Mouse (Mus musculus) heart, postnatal 36 days (tissue): Measurements from ENCODE around the gene Gm26965. TPM values are rescaled to one million over a fixed set of nuclear protein-coding genes. Genes with fewer than 3 reads are reported as not detected.

Experiments used
- total RNA-seq, 2 experiments: library from RNA; stranded (reverse); gene quantifications; 2 replicates each; pipeline ENCODE4 v1.2.3; 2021

Gene Gm26965
- total RNA-seq, 2 experiments from 2014 or later = not detected

Other genes with a start within 250 kb of the Gm26965 start
- gene Zfp458, start 247.7 kb downstream of the Gm26965 start, total RNA-seq = 1 to 10 TPM; 2.0 to 2.5 TPM
- 1 to 10 TPM; 2.0 to 5.2 TPM for gene Zfp457, start 219.7 kb downstream of the Gm26965 start, total RNA-seq
- gene Zfp595, start 193.6 kb downstream of the Gm26965 start, total RNA-seq = 1 to 10 TPM; 1.9 to 2.2 TPM
- 1 to 10 TPM; 1.4 TPM for gene Gm28044, start 165.6 kb downstream of the Gm26965 start, total RNA-seq
- gene Zfp953, start 165.5 kb downstream of the Gm26965 start, total RNA-seq = 1 to 10 TPM; 1.1 to 1.5 TPM
- 1 to 10 TPM; 1.7 to 2.1 TPM for gene Gm28041, start 150.4 kb downstream of the Gm26965 start, total RNA-seq
- gene Zfp456, start 150.3 kb downstream of the Gm26965 start, total RNA-seq = under 1 TPM; 0.72 to 0.76 TPM
- gene Zfp429, start 126.3 kb downstream of the Gm26965 start, total RNA-seq = 1 to 10 TPM; 1.3 to 3.1 TPM
- 1 to 10 TPM in 1 of 2 experiments, under 1 TPM in 1; 0.58 to 1.2 TPM for gene Zfp459, start 104.7 kb downstream of the Gm26965 start, total RNA-seq
- gene Zfp874a, start 74.5 kb downstream of the Gm26965 start, total RNA-seq = 10 to 100 TPM in 1 of 2 experiments, 1 to 10 TPM in 1; 10.0 to 10.2 TPM
- 10 to 100 TPM; 16.8 to 22.4 TPM for gene Zfp874b, start 41.9 kb downstream of the Gm26965 start, total RNA-seq
- gene Zfp58, start 25.6 kb downstream of the Gm26965 start, total RNA-seq = 1 to 10 TPM; 3.5 to 4.7 TPM
- 1 to 10 TPM; 7.1 TPM for gene Zfp87, start within 50 bp of the Gm26965 start, total RNA-seq
- gene Zfp748, start 27.7 kb upstream of the Gm26965 start, total RNA-seq = 1 to 10 TPM; 3.5 to 4.1 TPM
- 1 to 10 TPM; 3.8 to 5.2 TPM for gene Zfp729b, start 83.6 kb upstream of the Gm26965 start, total RNA-seq
- gene Gm49345, start 111.6 kb upstream of the Gm26965 start, total RNA-seq = under 1 TPM; 0.81 to 0.83 TPM
- 1 to 10 TPM; 3.3 to 4.2 TPM for gene Zfp729a, start 111.6 kb upstream of the Gm26965 start, total RNA-seq
- gene Zfp738, start 160.9 kb upstream of the Gm26965 start, total RNA-seq = 1 to 10 TPM; 4.8 to 5.9 TPM
- gene Zfp65, start 203.0 kb upstream of the Gm26965 start, total RNA-seq = 1 to 10 TPM; 5.7 to 6.6 TPM
- 1 to 10 TPM; 1.9 to 2.1 TPM for gene Zfp85, start 229.1 kb upstream of the Gm26965 start, total RNA-seq